Mouse (Mus musculus) adrenal gland, postnatal 0 days (tissue): ENCODE results near the gene Ccna1. TPM values are rescaled to one million over a fixed set of nuclear protein-coding genes. Genes with fewer than 3 reads are reported as not detected.

ENCODE experiments used
- polyA plus RNA-seq: library from polyadenylated mRNA; unstranded; fragments of >200 nt; fragmentation: Nextera tagmentation; extraction: Ambion mirVana; gene quantifications from 2 replicates; pipeline ENCODE4 v1.2.1, GENCODE M21; 2015

Ccna1 gene
- polyA plus RNA-seq, result 0.55 and 1.2 TPM in 2 replicates

GRCm38 (mm10) chr3:55055038-55055746 is at the start of gene Ccna1:
TSS of gene Ccna1 (minus strand) at chr3:55055501.

Other genes with a start within 250 kb of the Ccna1 start
- gene Rfxap, start 247.7 kb downstream of the Ccna1 start, polyA plus RNA-seq, result 33.6 and 44.8 TPM in 2 replicates
- gene Sertm1, start 139.6 kb downstream of the Ccna1 start, polyA plus RNA-seq, result not detected in 2 replicates
- gene Spg20, start 56.6 kb upstream of the Ccna1 start, polyA plus RNA-seq, result 17.3 and 22.7 TPM in 2 replicates
- not detected in 2 replicates for gene Ccdc169, start 81.8 kb upstream of the Ccna1 start, polyA plus RNA-seq
- 0.09 TPM in 1 of 2 replicates, not detected in the other for gene Sohlh2, start 126.5 kb upstream of the Ccna1 start, polyA plus RNA-seq
- 11.1 and 17.4 TPM in 2 replicates for gene Dclk1, start 186.9 kb upstream of the Ccna1 start, polyA plus RNA-seq